Mouse (Mus musculus): ENCODE data around the gene Zbtb7b. TPM values are rescaled to one million over a fixed set of nuclear protein-coding genes. Genes with fewer than 3 reads are reported as not detected.
A peak's percentile ranks its signal among the peaks of the same experiment; 100 is the strongest.

The Zbtb7b gene
- polyA plus RNA-seq, 2 experiments = 3.4 to 13.4 TPM

DNA sequence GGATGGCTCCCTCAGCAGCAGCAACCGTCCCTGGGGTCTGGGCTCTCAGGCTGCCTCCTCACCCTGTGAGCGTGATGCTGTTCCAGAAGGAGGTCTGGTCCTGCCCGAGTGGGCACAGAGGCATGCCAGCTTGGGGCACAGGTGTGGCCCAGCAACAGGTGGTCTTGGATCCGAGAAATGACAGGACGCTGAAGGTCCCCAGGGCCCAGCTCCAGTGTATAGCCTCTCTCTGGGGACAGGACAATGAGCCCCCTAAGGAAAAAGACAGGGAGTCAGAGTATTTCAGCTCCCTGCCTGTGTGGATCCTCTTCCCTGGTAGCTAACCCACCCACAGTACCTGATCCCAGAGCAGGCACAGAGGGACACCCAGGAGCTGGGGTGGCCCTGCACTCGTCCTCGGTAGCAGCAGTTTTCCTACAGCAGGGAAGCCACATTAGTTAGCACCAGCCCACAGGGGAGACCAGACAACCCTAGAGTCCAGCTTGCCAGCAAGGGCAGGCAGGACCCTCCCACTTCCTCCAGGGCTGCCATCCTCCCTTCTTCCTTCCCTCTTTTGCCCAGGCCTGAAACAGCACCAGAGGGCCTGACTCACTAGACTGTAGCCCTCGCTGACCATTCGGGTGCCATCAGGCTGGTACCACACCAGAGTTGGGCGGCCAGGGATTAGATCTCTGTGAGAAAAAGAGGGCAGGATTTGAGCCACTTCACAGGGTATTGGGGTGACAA, 47.6 kb downstream of the Zbtb7b start:
- no peak for TF ChIP-seq POLR2A (IDR thresholded peaks at IDR 0.05; ENCODE audit: borderline replicate concordance, extremely low read depth, insufficient read depth, insufficient read length)
- Histone ChIP-seq H3K9me3 (ENCODE audit: control insufficient read depth, low read length) (no peaks in the 10 kb centered on the region), H3K9ac (ENCODE audit: low read depth, low read length, severe bottlenecking) (no peak overlapping the region), H3K27ac (replicated peaks; ENCODE audit: low read depth, low read length) (no peak overlapping the region), H3K27me3 (ENCODE audit: control insufficient read depth, insufficient read depth, low read length) (no peaks in the 10 kb centered on the region; the same call in 1 of the 2 replicates), H3K4me1 (ENCODE audit: control insufficient read depth, insufficient read depth, low read length) (peaks cover 16% of the 10 kb centered on the region), H3K4me2 (replicated peaks; ENCODE audit: low read depth, low read length, severe bottlenecking) (no peak overlapping the region), H3K4me3 (replicated peaks; ENCODE audit: low read length) (no peak overlapping the region), H3K36me3 (ENCODE audit: control insufficient read depth, insufficient read depth, low read length) (peaks cover 44% of the 10 kb centered on the region)
- WGBS = 81% methylated on average over 10 of the region's 10 CpGs
- DNase-seq (ENCODE audit: low spot score) (no peak), ATAC-seq (ENCODE audit: low FRiP score, low read depth) (no peak)

DNA sequence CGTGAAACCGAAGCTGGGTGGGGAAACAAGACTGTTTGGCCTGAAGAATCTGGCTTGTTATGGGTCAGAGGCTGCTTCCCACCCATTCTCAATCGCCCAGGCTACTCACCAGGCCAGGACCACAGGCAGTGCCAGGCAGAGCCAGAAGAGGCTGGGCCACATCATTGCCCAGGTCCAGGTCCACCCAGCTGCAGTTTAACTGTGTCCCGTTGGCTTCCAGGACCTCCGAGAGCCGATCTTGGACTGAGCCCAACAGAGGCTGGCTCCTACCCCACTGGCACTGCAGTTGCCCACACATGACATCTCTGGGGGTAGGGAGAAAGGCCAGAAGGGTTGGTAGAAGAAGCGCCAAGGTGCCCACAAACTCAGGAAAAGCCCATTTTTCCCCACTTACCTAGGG, 51.3 kb downstream of the Zbtb7b start:
- Histone ChIP-seq H3K9me3 (ENCODE audit: control insufficient read depth, low read length) (no peaks in the 10 kb centered on the region), H3K27ac (replicated peaks; ENCODE audit: low read depth, low read length) (no peak overlapping the region), H3K36me3 (ENCODE audit: control insufficient read depth, insufficient read depth, low read length) (peaks cover 54% of the 10 kb centered on the region), H3K4me3 (replicated peaks; ENCODE audit: low read length) (no peak overlapping the region), H3K4me1 (ENCODE audit: control insufficient read depth, insufficient read depth, low read length) (peaks cover 22% of the 10 kb centered on the region), H3K4me2 (replicated peaks; ENCODE audit: low read depth, low read length, severe bottlenecking) (no peak overlapping the region), H3K9ac (ENCODE audit: low read depth, low read length, severe bottlenecking) (no peak overlapping the region), H3K27me3 (ENCODE audit: control insufficient read depth, insufficient read depth, low read length) (no peaks in the 10 kb centered on the region)
- ATAC-seq (ENCODE audit: low FRiP score, low read depth) = no peak
- no peak for DNase-seq (ENCODE audit: low spot score)
- WGBS = 83% methylated on average over 7 of the region's 7 CpGs
- TF ChIP-seq POLR2A (IDR thresholded peaks at IDR 0.05; ENCODE audit: borderline replicate concordance, extremely low read depth, insufficient read depth, insufficient read length) = no peak

DNA sequence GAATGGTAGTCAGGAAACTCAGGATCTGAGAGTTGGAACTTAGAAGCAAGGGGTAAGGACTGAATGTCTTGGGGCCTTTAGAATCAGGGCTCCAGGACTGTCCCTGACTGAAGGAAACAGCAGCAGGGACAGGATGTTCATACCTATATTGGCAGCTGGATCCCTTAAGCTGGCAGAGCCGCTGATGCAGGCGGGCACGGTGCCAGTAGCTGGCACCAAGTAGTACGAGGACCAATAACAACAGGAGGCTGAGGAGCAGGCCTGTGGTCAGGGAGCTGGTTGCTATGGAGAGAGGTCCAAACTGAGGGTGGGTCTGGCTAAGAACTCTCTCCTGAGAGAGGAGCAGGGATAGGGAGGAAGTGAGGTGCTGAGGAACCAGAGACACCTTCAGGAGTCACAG, 52.8 kb downstream of the Zbtb7b start:
- H3K9ac ChIP-seq (ENCODE audit: low read depth, low read length, severe bottlenecking) = no peak overlapping the region
- peaks cover 22% of the 10 kb centered on the region for H3K4me1 ChIP-seq (ENCODE audit: control insufficient read depth, insufficient read depth, low read length)
- no peaks in the 10 kb centered on the region for H3K9me3 ChIP-seq (ENCODE audit: control insufficient read depth, low read length)
- TF ChIP-seq POLR2A (IDR thresholded peaks at IDR 0.05; ENCODE audit: borderline replicate concordance, extremely low read depth, insufficient read depth, insufficient read length) = no peak
- no peaks in the 10 kb centered on the region for H3K27me3 ChIP-seq (ENCODE audit: control insufficient read depth, insufficient read depth, low read length)
- no peak for DNase-seq (ENCODE audit: low spot score)
- WGBS = 85% methylated on average over 4 of the region's 4 CpGs
- no peak for ATAC-seq (ENCODE audit: low FRiP score, low read depth)
- H3K4me2 ChIP-seq (replicated peaks; ENCODE audit: low read depth, low read length, severe bottlenecking) = no peak overlapping the region
- H3K4me3 ChIP-seq (replicated peaks; ENCODE audit: low read length) = no peak overlapping the region
- H3K36me3 ChIP-seq (ENCODE audit: control insufficient read depth, insufficient read depth, low read length) = peaks cover 47% of the 10 kb centered on the region
- H3K27ac ChIP-seq (replicated peaks; ENCODE audit: low read depth, low read length) = no peak overlapping the region

DNA sequence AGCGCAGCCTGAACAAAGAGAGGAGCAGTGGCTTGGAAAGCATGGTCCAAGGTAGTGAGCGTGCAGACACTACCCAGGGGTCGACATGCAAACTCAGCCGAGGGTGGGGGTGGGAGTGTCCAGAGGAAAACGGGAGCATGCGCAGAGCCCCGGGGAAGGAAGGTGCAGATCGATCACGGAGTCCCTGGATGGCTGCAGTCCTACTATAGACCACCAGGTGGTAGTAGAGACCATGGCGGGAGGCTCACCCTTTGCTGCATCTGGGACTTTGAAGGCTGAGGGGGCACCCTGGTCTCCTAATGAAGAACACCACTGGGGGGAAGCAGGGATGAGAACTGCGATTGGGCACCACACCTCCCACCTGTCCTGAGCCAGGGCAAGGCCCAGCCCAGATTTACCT, 54.1 kb downstream of the Zbtb7b start:
- Histone ChIP-seq H3K36me3 (ENCODE audit: control insufficient read depth, insufficient read depth, low read length) (peaks cover 35% of the 10 kb centered on the region), H3K4me1 (ENCODE audit: control insufficient read depth, insufficient read depth, low read length) (peaks cover 31% of the 10 kb centered on the region), H3K9me3 (ENCODE audit: control insufficient read depth, low read length) (no peaks in the 10 kb centered on the region), H3K27ac (replicated peaks; ENCODE audit: low read depth, low read length) (no peak overlapping the region), H3K4me2 (replicated peaks; ENCODE audit: low read depth, low read length, severe bottlenecking) (peak overlapping the region; percentile 46), H3K27me3 (ENCODE audit: control insufficient read depth, insufficient read depth, low read length) (no peaks in the 10 kb centered on the region), H3K4me3 (replicated peaks; ENCODE audit: low read length) (peak overlapping the region; percentile 28), H3K9ac (ENCODE audit: low read depth, low read length, severe bottlenecking) (0 out of 2 replicates have a peak overlapping the region, but pooled peaks have one; percentile 9)
- no peak for ATAC-seq (ENCODE audit: low FRiP score, low read depth)
- peak; percentile 78 for DNase-seq (ENCODE audit: low spot score)
- TF ChIP-seq POLR2A (IDR thresholded peaks at IDR 0.05; ENCODE audit: borderline replicate concordance, extremely low read depth, insufficient read depth, insufficient read length) = no peak
- 5% methylated on average over 11 of the region's 11 CpGs for WGBS

DNA sequence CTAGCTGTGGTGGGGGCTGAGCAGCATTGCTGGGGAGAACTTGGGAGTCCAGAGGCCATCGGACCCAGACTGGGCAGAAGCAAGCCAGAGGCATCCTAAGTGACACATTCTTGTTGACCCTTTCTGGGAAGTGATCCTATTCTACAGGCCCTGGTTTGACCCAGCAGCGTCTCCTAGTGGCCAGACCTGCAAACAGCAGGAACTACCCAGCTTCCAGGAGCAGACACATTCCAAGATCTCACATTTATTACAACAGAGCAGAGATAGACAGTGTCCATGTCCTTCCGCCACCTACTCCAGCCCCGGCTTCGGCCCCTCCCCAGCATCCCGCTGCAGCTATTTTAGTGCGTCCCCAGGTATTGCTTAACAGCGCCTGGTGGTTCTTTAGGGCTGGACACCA, 55.2 kb downstream of the Zbtb7b start:
- DNase-seq (ENCODE audit: low spot score) (no peak), ATAC-seq (ENCODE audit: low FRiP score, low read depth) (no peak)
- Histone ChIP-seq H3K27me3 (ENCODE audit: control insufficient read depth, insufficient read depth, low read length) (no peaks in the 10 kb centered on the region), H3K4me1 (ENCODE audit: control insufficient read depth, insufficient read depth, low read length) (peaks cover 31% of the 10 kb centered on the region), H3K27ac (replicated peaks; ENCODE audit: low read depth, low read length) (peak overlapping the region; percentile 19; the same call in 1 of the 2 replicates), H3K36me3 (ENCODE audit: control insufficient read depth, insufficient read depth, low read length) (peaks cover 33% of the 10 kb centered on the region), H3K9me3 (ENCODE audit: control insufficient read depth, low read length) (no peaks in the 10 kb centered on the region), H3K9ac (ENCODE audit: low read depth, low read length, severe bottlenecking) (no peak overlapping the region), H3K4me2 (replicated peaks; ENCODE audit: low read depth, low read length, severe bottlenecking) (peak overlapping the region; percentile 75), H3K4me3 (replicated peaks; ENCODE audit: low read length) (0 out of 2 replicates have a peak overlapping the region, but pooled peaks have one; percentile 5)
- WGBS = 27% methylated on average over 8 of the region's 8 CpGs
- TF ChIP-seq POLR2A (IDR thresholded peaks at IDR 0.05; ENCODE audit: borderline replicate concordance, extremely low read depth, insufficient read depth, insufficient read length) = no peak

Data from limb, embryonic 14.5 days (tissue).